Mouse (Mus musculus) olfactory bulb, adult 2 months (tissue): ENCODE measurements around the gene P2ry12.

ENCODE experiments used
- CTCF ChIP-seq: fragments of 200-500 bp; IDR thresholded peaks from 2 replicates; pipeline ENCODE4 v1.5.1; 2012; ENCODE audit warnings: low read depth, mild to moderate bottlenecking, low read length, moderate library complexity; ENCODE audit not compliant: insufficient read depth
- POLR2A ChIP-seq: fragments of 200-500 bp; IDR thresholded peaks from 2 replicates; pipeline ENCODE4 v1.6.1; 2012; ENCODE audit warnings: mild to moderate bottlenecking, low read depth, low read length, moderate library complexity; ENCODE audit not compliant: insufficient read depth

DNA sequence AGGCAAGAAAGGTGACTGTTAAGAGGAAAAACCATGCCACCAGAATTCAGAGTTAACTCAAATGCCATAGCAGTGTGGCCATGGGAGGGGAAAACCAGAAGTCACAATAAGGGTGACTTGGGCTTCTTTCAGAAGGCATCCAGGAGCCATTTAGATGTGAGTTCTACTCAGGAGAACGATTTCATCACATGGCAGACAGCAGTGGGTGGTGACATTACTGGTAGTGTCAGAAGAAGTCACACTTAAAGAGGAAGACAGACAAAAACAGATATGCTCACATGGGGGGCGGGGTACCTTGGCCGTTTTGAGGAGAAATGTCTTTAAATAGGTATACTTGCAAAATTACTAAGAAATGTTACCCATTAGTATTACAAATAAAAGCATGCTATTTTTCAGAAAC, 1.3 kb upstream of the P2ry12 start:
- TF ChIP-seq POLR2A (no peak), CTCF (no peak)
